Mouse (Mus musculus) erythroblast, embryonic 14.5 days (primary cell): Measurements from ENCODE around the gene Snd1.

Experiments
- GATA1 ChIP-seq: IDR thresholded peaks from 2 replicates; pipeline ENCODE4 v1.6.1; 2012; ENCODE audit warnings: low read length, inconsistent platforms, mixed read lengths
- TAL1 ChIP-seq: IDR thresholded peaks from 3 replicates; pipeline ENCODE4 v1.6.1; 2012; ENCODE audit warnings: low read length, inconsistent platforms, mixed read lengths

GRCm38 (mm10) chr6:28527459-28527858, 52.5 kb downstream of the Snd1 start:
- TF ChIP-seq TAL1 (no peak), GATA1 (no peak)
